Comparison of ENCODE assay signal across 8 mouse cellular contexts in genomic region chr2:4492485-4493481, GRCm38 (mm10).
DNase-seq lines count a peak whose midpoint lies in the region; ATAC-seq lines count a peak whose summit lies in the region.

No protein-coding gene starts in this region.

- H3K9ac ChIP-seq in midbrain, embryonic 11.5 days (ENCODE audit: low read length) = no peak overlapping the region

- 60% methylated on average over 20 of the region's 20 CpGs for WGBS in limb, embryonic 10.5 days
- WGBS in midbrain, embryonic 11.5 days = 53% methylated on average over 20 of the region's 20 CpGs

- peak overlapping the region; percentile 72 for H3K27ac ChIP-seq in limb, embryonic 10.5 days
- H3K27ac ChIP-seq in midbrain, embryonic 11.5 days (ENCODE audit: low read depth, low read length) = 0 out of 2 replicates have a peak overlapping the region, but pooled peaks have one; percentile 12

- H3K9me3 ChIP-seq in limb, embryonic 10.5 days (replicated peaks) = no peaks in the 10 kb centered on the region
- H3K9me3 ChIP-seq in midbrain, embryonic 11.5 days (ENCODE audit: control insufficient read depth, low read length) = no peaks in the 10 kb centered on the region

- DNase-seq in CD4-positive, CD25-positive, alpha-beta regulatory T cell, adult 2 months (ENCODE audit: low read depth, low spot score) = peak; percentile 66
- peak; percentile 78 for DNase-seq in embryo, embryonic 11.5 days (ENCODE audit: low read depth, low spot score)
- DNase-seq in heart, adult 11 months = peak; percentile 96
- peak; percentile 44 for DNase-seq in kidney, adult 11 months
- DNase-seq in limb, embryonic 10.5 days (ENCODE audit: low spot score) = peak; percentile 82
- peak; percentile 95 for DNase-seq in midbrain, embryonic 11.5 days (ENCODE audit: low spot score, missing footprints)
- peak; percentile 14 to 66 for DNase-seq in spleen, postnatal 10 days (ENCODE audit: low spot score in 2 of 2)

- no peaks in the 10 kb centered on the region for H3K27me3 ChIP-seq in limb, embryonic 10.5 days (ENCODE audit: low read depth, poor library complexity, severe bottlenecking)
- no peaks in the 10 kb centered on the region for H3K27me3 ChIP-seq in midbrain, embryonic 11.5 days (ENCODE audit: control insufficient read depth, insufficient read depth, low read length)

- H3K36me3 ChIP-seq in limb, embryonic 10.5 days = peaks cover 55% of the 10 kb centered on the region
- no peaks in the 10 kb centered on the region; the same call in 1 of the 2 replicates for H3K36me3 ChIP-seq in midbrain, embryonic 11.5 days (ENCODE audit: control insufficient read depth, insufficient read depth, low read length)

- peaks cover 35% of the 10 kb centered on the region for H3K4me1 ChIP-seq in limb, embryonic 10.5 days
- H3K4me1 ChIP-seq in midbrain, embryonic 11.5 days (ENCODE audit: control insufficient read depth, insufficient read depth, low read length) = peaks cover 9% of the 10 kb centered on the region

- ATAC-seq in CD4-positive, CD25-positive, alpha-beta regulatory T cell, adult 4 months = no peak
- ATAC-seq in midbrain, embryonic 11.5 days (ENCODE audit: low FRiP score) = peak; percentile 67; the same call in 1 of the 2 replicates

- no peak overlapping the region for H3K4me3 ChIP-seq in limb, embryonic 10.5 days
- H3K4me3 ChIP-seq in midbrain, embryonic 11.5 days (ENCODE audit: low read depth, low read length) = no peak overlapping the region

- no peak overlapping the region for H3K4me2 ChIP-seq in midbrain, embryonic 11.5 days

Comparison
In these comparisons a context has a peak if more than half of its experiments do, and no peak if none do; other contexts are left out.
1. DNase-seq: peak in every context shown above with its lines; median percentile 96 in heart, adult 11 months; 95 in midbrain, embryonic 11.5 days; 82 in limb, embryonic 10.5 days; 78 in embryo, embryonic 11.5 days; 66 in CD4-positive, CD25-positive, alpha-beta regulatory T cell, adult 2 months; 44 in kidney, adult 11 months; 40 in spleen, postnatal 10 days.